Mouse (Mus musculus): ENCODE data around the gene Chil5.

- no peak for TF ChIP-seq ZNF384 (IDR thresholded peaks at IDR 0.05; ENCODE audit: low read depth, low read length)
- no peak for TF ChIP-seq ZC3H11A (IDR thresholded peaks at IDR 0.05; ENCODE audit: borderline replicate concordance, low read depth, low read length)
- TF ChIP-seq MAFK (IDR thresholded peaks at IDR 0.05; ENCODE audit: insufficient read depth, low read depth, low read length): no peak
Measured at GRCm38 (mm10) chr3:106057966-106058365, 25.4 kb upstream of the Chil5 start.
